Mouse (Mus musculus) limb, embryonic 14.5 days (tissue): ENCODE results near the gene B3galt1. TPM values are rescaled to one million over a fixed set of nuclear protein-coding genes. Genes with fewer than 3 reads are reported as not detected.

Source experiments
- ATAC-seq: fragments of 200-750 bp; cut with Nextera tagmentation; 2 replicates; pipeline ENCODE4 v1.8.0; 2017; ENCODE audit warnings: low read depth, moderate number of reproducible peaks, moderate TSS enrichment; ENCODE audit not compliant: low FRiP score
- DNase-seq: peaks from one replicate; pipeline ENCODE4 v3.0.0-alpha.2; 2015; ENCODE audit warnings: low spot score
- H3K27ac ChIP-seq: fragments of 300-500 bp; sonication (generic); replicated peaks from 2 replicates; pipeline ENCODE4 v1.5.1; 2014; ENCODE audit warnings: low read depth, mild to moderate bottlenecking, low read length, moderate library complexity, mixed read lengths
- H3K27me3 ChIP-seq: fragments of 300-500 bp; sonication (generic); 2 replicates; pipeline ENCODE4 v1.6.1; 2014; ENCODE audit warnings: low read length, mixed read lengths; ENCODE audit not compliant: control insufficient read depth, insufficient read depth
- H3K36me3 ChIP-seq: fragments of 300-500 bp; sonication (generic); 2 replicates; pipeline ENCODE4 v1.6.1; 2014; ENCODE audit warnings: mild to moderate bottlenecking, low read length, moderate library complexity, mixed read lengths; ENCODE audit not compliant: control insufficient read depth, insufficient read depth
- H3K4me1 ChIP-seq: fragments of 300-500 bp; sonication (generic); 2 replicates; pipeline ENCODE4 v1.6.1; 2014; ENCODE audit warnings: antibody characterized with exemption, low read length, mixed read lengths; ENCODE audit not compliant: control insufficient read depth, insufficient read depth
- H3K4me2 ChIP-seq: fragments of 300-500 bp; sonication (generic); replicated peaks from 2 replicates; pipeline ENCODE4 v1.6.1; 2014; ENCODE audit warnings: low read depth, mild to moderate bottlenecking, low read length, moderate library complexity; ENCODE audit not compliant: severe bottlenecking
- H3K4me3 ChIP-seq: fragments of 300-500 bp; sonication (generic); replicated peaks from 2 replicates; pipeline ENCODE4 v1.5.1; 2014; ENCODE audit warnings: low read length
- H3K9ac ChIP-seq: fragments of 300-500 bp; sonication (generic); 2 replicates; pipeline ENCODE4 v1.6.1; 2014; ENCODE audit warnings: mild to moderate bottlenecking, low read depth, low read length, moderate library complexity; ENCODE audit not compliant: severe bottlenecking
- H3K9me3 ChIP-seq: fragments of 300-500 bp; sonication (generic); 2 replicates; pipeline ENCODE4 v1.6.1; 2016; ENCODE audit warnings: low read length; ENCODE audit not compliant: control insufficient read depth
- POLR2A ChIP-seq: fragments of 200-500 bp; IDR thresholded peaks from 2 replicates; pipeline ENCODE4 v1.8.0; 2012; ENCODE audit warnings: inconsistent platforms, mild to moderate bottlenecking, moderate library complexity, borderline replicate concordance; ENCODE audit not compliant: insufficient read depth, insufficient read length; ENCODE audit errors: extremely low read depth
- WGBS: fragments of 180-500 bp; shearing (Covaris S2); extraction: QIAGEN DNeasy Blood & Tissue Kit; methylation state at CpG from one replicate; pipeline ENCODE4 v1.1.7; 2014; 5-methylcytosine and 5-hydroxymethylcytosine counted together
- polyA plus RNA-seq, 2 experiments: library from polyadenylated mRNA; depleted of rRNA in 1 of 2; stranded (reverse) in 1 of 2; unstranded in 1 of 2; fragments of >200 nt; fragmentation: Nextera tagmentation in 1 of 2; extraction: Ambion mirVana in 1 of 2; gene quantifications; 2 replicates each; pipeline versions ENCODE4 v1.2.1 to v1.2.3; 2012 to 2014

Gene B3galt1
- polyA plus RNA-seq, 2 experiments: 2.5 to 8.1 TPM

DNA sequence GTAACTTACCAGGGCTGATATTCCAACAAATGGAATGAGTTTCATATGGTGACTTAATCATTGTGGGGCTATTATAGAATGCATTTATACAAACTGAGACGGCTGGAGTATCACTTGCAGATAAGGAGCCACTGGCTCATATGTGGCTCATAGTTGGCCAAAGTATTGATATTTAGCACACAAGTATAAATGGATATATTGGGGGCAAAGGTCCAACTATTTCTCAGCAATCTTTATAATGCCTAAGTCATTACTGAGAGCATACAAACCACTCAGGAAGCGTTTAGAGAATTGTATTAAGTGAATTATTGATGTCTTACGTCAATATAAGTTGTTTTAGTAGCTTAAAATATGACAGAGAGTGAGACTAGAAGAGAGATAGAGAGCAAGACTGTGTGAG lies 234.3 kb downstream of the B3galt1 start:
- Histone ChIP-seq H3K9me3 (no peaks in the 10 kb centered on the region), H3K4me2 (no peak overlapping the region), H3K36me3 (no peaks in the 10 kb centered on the region), H3K4me1 (no peaks in the 10 kb centered on the region), H3K27ac (no peak overlapping the region), H3K27me3 (no peaks in the 10 kb centered on the region), H3K9ac (no peak overlapping the region), H3K4me3 (no peak overlapping the region)
- 81% methylated on average over 3 of the region's 3 CpGs for WGBS
- ATAC-seq: no peak
- DNase-seq: no peak
- no peak for TF ChIP-seq POLR2A

- no peak for ATAC-seq
- no peak for DNase-seq
- no peaks in the 10 kb centered on the region for H3K9me3 ChIP-seq
- H3K4me2 ChIP-seq: no peak overlapping the region
- no peak for TF ChIP-seq POLR2A
- 50% methylated on average over 2 of the region's 2 CpGs for WGBS
- no peak overlapping the region for H3K27ac ChIP-seq
- no peaks in the 10 kb centered on the region for H3K27me3 ChIP-seq
- no peaks in the 10 kb centered on the region for H3K36me3 ChIP-seq
- H3K4me3 ChIP-seq: no peak overlapping the region
- H3K4me1 ChIP-seq: no peaks in the 10 kb centered on the region
- no peak overlapping the region for H3K9ac ChIP-seq
Measured at GRCm38 (mm10) chr2:67816149-67816548, 250.5 kb downstream of the B3galt1 start.

DNA sequence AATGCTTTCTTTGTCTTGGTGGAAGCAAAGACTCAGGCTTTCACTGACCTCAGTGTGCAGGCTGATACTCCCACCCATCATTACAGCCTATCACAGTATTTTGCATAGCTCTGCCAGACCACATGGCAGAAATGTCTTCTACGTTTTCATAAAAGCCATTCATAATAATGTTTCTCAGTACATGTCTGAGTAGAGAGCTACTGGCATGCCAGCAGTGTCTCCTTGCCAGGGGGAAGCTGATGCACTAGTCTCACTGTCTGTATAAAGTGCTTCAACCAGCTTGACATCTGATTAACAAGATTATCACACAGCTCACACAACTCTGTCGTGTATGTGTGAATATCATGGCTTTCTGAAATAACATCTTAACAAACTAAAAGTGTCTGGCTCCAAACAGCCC lies 252.3 kb downstream of the B3galt1 start:
- H3K9ac ChIP-seq: no peak overlapping the region
- no peaks in the 10 kb centered on the region for H3K27me3 ChIP-seq
- H3K4me2 ChIP-seq: no peak overlapping the region
- DNase-seq (no peak), ATAC-seq (no peak)
- H3K4me1 ChIP-seq: no peaks in the 10 kb centered on the region
- H3K9me3 ChIP-seq: no peaks in the 10 kb centered on the region
- no peaks in the 10 kb centered on the region for H3K36me3 ChIP-seq
- H3K27ac ChIP-seq: no peak overlapping the region
- WGBS: 67% methylated on average over 2 of the region's 2 CpGs
- no peak overlapping the region for H3K4me3 ChIP-seq
- no peak for TF ChIP-seq POLR2A

- Histone ChIP-seq H3K4me2 (no peak overlapping the region), H3K4me3 (no peak overlapping the region), H3K4me1 (no peaks in the 10 kb centered on the region), H3K27ac (no peak overlapping the region), H3K9ac (no peak overlapping the region), H3K36me3 (no peaks in the 10 kb centered on the region), H3K9me3 (no peaks in the 10 kb centered on the region), H3K27me3 (no peaks in the 10 kb centered on the region)
- ATAC-seq (no peak), DNase-seq (no peak)
- no peak for TF ChIP-seq POLR2A
- WGBS: 84% methylated on average over 5 of the region's 5 CpGs
Measured at GRCm38 (mm10) chr2:67822360-67822759, 256.7 kb downstream of the B3galt1 start.

DNA sequence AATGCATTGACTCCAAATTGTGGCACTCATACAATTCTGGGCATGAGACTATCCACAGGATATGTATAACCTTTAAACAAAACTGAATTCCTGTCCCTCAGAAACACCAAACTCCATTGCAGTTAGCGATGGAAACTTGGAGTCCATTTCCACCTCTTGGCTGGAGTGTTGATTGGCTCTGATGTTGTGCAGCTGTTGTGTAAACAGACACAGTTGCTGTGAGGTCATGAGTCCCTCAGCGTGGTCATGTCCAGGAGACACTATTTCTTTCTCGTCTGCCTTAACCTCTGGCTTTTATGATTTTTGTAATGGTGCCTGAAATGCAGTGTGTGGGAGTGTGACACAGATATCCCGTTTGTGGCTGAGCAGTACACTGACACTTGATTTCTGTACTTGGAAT lies 262.0 kb downstream of the B3galt1 start:
- H3K4me1 ChIP-seq: no peaks in the 10 kb centered on the region
- no peak for DNase-seq
- H3K9me3 ChIP-seq: no peaks in the 10 kb centered on the region
- no peak for TF ChIP-seq POLR2A
- H3K4me2 ChIP-seq: no peak overlapping the region
- H3K9ac ChIP-seq: no peak overlapping the region
- no peaks in the 10 kb centered on the region for H3K36me3 ChIP-seq
- 76% methylated on average over 4 of the region's 4 CpGs for WGBS
- no peak overlapping the region for H3K4me3 ChIP-seq
- no peak overlapping the region for H3K27ac ChIP-seq
- H3K27me3 ChIP-seq: no peaks in the 10 kb centered on the region
- ATAC-seq: no peak
